Mouse (Mus musculus) gastrocnemius, postnatal 10 days (tissue): ENCODE data around the gene Hsd17b13. TPM values are rescaled to one million over a fixed set of nuclear protein-coding genes. Genes with fewer than 3 reads are reported as not detected.

Source experiments
- DNase-seq: peaks from one replicate; pipeline ENCODE4 v3.0.0; 2021; ENCODE audit warnings: mixed read lengths
- total RNA-seq, 2 experiments: library from RNA; stranded (reverse); gene quantifications; 2 replicates each; pipeline ENCODE4 v1.2.3; 2021

Hsd17b13 gene
- total RNA-seq, 2 experiments from 2014 or later: 0.34 TPM; not detected in 1

DNA sequence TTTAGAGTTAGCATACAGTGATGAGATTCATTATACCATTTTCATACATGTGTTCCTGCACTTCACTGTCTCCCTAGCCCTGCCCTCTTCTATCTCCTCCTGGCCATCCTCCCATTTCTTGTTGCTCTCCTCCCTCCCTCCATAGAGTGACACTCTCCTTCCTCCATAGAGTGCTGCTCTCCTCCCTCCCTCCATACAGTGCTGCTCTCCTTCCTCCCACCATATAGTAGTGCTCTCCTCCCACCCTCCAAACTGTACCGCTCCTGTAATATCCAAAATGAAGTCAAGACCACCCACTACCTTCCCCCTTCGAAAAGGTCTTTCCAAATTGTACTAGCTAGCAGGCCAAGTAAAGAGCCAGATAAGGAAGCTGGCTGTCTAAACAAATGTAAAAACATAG, 53.5 kb downstream of the Hsd17b13 start:
- DNase-seq: no peak

GRCm38 (mm10) chr5:103923101-103923500, 54.1 kb downstream of the Hsd17b13 start:
- no peak for DNase-seq

DNA sequence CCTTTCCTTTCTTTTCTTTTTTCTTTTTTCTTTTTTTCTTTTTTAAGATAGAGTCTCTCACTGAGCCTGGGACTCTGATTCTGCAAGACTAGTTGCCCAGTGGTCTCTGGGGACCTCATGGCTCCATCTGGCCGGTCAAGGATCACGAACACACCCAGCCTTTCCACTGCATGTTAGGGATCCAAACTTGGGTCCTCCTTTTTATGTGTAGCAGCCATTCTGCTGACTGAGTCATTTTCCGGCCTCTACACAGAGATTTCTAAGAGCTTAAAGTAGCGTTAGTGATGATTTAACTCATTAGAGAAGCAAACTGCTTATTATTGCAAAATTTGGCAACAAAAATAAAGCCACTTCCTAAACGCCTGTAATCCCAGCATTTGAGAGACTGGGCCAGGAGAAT, 54.8 kb downstream of the Hsd17b13 start:
- DNase-seq: no peak

DNA sequence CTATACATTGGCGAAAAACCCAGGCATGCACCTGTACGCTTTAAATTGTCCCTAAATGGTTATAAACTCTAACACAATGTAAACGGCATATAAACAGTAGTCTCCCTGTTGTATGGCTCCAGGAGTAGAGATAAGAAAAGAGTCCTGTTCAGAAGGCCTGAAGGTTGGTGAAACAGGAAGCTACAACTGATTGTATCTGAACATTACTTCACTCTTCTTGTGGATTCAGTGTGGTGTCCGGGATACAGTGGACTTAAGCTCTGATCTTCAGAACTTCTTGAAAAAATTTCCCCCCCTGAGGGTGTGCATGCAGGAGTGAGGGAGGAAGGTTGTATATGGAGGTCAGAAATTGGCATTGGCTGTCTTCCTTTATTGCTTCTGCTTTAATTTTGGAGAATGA, 57.7 kb downstream of the Hsd17b13 start:
- DNase-seq: no peak

DNA sequence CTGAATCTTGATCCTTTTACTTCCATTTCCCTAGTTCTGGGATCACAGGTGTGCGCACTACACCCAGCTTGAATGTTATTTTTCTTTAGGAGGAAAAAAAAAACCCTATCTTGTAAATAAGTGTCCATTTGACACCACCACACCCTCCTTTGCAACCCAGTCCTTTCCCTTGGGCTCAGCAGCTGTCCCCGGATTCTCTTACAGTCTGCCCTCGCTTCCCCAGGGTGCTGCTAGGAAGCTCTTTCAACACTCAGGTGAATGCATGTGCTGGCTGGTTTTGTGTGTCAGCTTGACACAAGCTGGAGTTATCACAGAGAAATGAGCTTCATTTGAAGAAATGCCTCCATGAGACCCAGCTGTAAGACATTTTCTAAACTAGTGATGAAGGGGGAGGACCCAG, 59.0 kb downstream of the Hsd17b13 start:
- DNase-seq: no peak

GRCm38 (mm10) chr5:103917357-103917895, 59.8 kb downstream of the Hsd17b13 start:
- no peak for DNase-seq

- DNase-seq: no peak
Observed at GRCm38 (mm10) chr5:103916595-103917356, 60.4 kb downstream of the Hsd17b13 start.

- DNase-seq: no peak
Observed at GRCm38 (mm10) chr5:103914335-103915226, 62.6 kb downstream of the Hsd17b13 start.

DNA sequence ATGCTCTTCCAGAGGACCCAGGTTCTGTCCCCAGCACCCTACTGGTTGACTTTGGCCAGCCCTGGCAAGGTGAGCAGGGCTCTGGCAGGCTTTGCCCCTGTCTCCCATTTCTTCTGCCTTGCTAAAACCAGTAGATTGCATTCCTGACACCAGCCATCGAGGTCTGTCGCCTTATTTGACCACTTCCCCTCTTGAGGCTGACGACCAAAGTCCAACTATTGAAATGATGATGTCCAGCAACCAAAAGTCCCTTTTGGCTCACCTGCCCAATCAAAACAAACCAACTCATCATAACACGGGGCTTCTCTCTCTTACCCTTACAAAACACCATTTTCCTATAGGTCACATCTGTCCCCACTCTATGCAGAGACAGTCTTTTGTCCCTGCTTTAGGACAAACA, 64.1 kb downstream of the Hsd17b13 start:
- no peak for DNase-seq

GRCm38 (mm10) chr5:103911555-103911954, 65.7 kb downstream of the Hsd17b13 start:
- no peak for DNase-seq

GRCm38 (mm10) chr5:103910748-103911409, 66.3 kb downstream of the Hsd17b13 start, which contains the start of gene Klhl8:
TSS of gene Klhl8 (minus strand) at chr5:103911259.
- peak; percentile 87 for DNase-seq

- DNase-seq: no peak
Observed at GRCm38 (mm10) chr5:103910156-103910555, 67.1 kb downstream of the Hsd17b13 start.

- no peak for DNase-seq
Observed at GRCm38 (mm10) chr5:103909466-103909865, 67.7 kb downstream of the Hsd17b13 start.

DNA sequence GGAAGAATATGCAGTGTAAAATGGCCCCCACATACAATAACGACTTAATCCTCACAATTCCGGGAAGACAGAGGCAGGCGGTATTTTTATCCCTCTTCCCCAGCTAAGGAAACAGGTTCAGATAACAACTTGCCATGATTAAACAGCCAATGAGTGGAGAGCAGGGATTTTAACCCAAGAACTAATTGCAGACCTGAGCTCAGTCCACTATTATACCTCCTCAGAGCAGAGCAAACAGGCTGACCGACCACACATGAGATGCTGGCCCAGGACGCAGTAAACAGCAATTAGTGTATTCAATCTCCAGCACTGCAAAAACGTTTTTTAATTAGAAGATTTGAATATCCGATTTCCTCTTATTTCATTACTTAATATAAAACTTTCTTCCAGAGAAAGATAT, 68.4 kb downstream of the Hsd17b13 start:
- no peak for DNase-seq

DNA sequence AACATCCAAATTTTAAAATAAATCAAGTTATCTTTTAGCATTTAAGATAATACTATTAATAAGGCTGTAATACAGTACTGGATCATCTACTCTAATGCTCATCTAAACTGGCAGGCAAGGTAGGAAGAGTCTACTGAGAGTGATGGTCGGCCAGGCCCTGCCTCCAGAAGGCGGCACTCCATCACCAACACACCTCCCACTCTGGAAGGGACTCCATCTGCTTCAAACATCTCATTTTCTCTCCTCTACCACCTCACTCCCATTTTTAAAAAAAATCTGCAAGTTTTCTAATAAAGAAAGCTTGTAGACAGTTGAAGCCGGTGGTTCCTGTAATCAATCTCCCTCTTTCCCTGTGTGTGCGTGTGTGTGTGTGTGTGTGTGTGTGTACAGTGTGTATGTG, 69.4 kb downstream of the Hsd17b13 start:
- DNase-seq: no peak

DNA sequence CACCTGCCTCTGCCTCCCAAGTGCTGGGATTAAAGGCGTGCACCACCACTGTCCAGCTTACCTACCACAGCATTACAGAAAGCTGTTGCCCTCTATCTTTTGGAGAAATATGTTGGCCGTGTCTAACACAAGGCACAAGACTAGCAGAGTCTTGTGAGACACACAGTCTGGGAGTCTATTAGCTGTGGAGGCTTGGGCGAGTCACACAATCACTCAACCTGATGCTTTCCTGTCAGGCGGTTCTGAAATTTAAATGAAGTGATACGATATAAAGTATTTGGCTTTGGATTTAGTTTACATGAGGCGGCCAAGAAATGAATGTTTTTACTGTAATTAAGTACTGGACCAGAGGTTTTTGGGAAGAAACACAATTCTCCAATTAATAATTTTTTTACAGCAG, 71.0 kb downstream of the Hsd17b13 start:
- no peak for DNase-seq

Other genes starting within 250 kb of the Hsd17b13 start
- gene Klhl8, start 66.2 kb downstream of the Hsd17b13 start, total RNA-seq: 10 to 100 TPM; 19.3 to 20.2 TPM
- gene Hsd17b11, start 44.5 kb upstream of the Hsd17b13 start, total RNA-seq: 10 to 100 TPM; 15.4 to 17.7 TPM
- gene Nudt9, start 68.9 kb upstream of the Hsd17b13 start, total RNA-seq: 10 to 100 TPM; 43.7 to 48.9 TPM
- gene Gm17660, start 100.2 kb upstream of the Hsd17b13 start, total RNA-seq: not detected
- gene Sparcl1, start 136.3 kb upstream of the Hsd17b13 start, total RNA-seq: 100 to 1,000 TPM; 231 to 240 TPM
- not detected for gene Dspp, start 193.3 kb upstream of the Hsd17b13 start, total RNA-seq
- 10 to 100 TPM in 1 of 2 experiments, 1 to 10 TPM in 1; 2.6 to 36.8 TPM for gene Dmp1, start 225.2 kb upstream of the Hsd17b13 start, total RNA-seq